10 mouse cellular contexts compared by ENCODE assay signal in the genomic region with DNA sequence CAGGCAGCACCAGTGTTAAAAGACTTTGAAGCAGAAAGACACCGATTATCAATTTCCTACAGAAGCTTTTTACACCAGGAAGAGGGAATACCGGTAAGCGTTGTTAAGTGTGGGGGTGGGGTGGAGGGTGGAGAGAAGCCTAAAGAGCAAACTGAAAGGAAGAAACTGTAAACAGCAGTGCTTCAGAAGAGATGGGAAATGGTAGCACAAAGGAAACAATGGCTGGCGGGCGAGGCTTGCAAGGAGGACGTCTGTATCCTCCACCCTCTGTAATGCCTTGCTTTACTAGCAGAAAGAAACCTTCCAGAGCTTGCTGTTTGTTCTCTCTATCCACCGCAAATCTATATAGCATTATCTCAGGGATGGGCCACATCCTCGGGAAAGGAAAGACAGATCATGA. TPM values are rescaled to one million over a fixed set of nuclear protein-coding genes. Genes with fewer than 3 reads are reported as not detected.
DNase-seq lines count a peak whose midpoint lies in the region; ATAC-seq and TF ChIP-seq lines count a peak whose summit lies in the region.
"Had no signal": no experiment of that assay in that cellular context is flagged by ENCODE, and none has a peak within 500 bp of the region (broad histone marks: within the 10 kb centered on the region; RNA-seq: fewer than 3 reads in every experiment).

No protein-coding gene starts in this region.

- H3K9ac ChIP-seq in heart, embryonic 11.5 days (ENCODE audit: low read depth, low read length), result peak overlapping the region; percentile 65
- H3K9ac ChIP-seq in ES-E14 (ENCODE audit: insufficient read depth, low read depth, low read length, poor library complexity, severe bottlenecking), result no peak overlapping the region
- peak overlapping the region; percentile 26 for H3K9ac ChIP-seq in forebrain, postnatal 0 days
- peak overlapping the region; percentile 16; the same call in 1 of the 2 replicates for H3K9ac ChIP-seq in liver, postnatal 0 days (replicated peaks)

- ATAC-seq in heart, embryonic 11.5 days (replicated peaks; ENCODE audit: insufficient number of reproducible peaks, low FRiP score, low TSS enrichment), result no peak
- peak; percentile 60 for ATAC-seq in forebrain, postnatal 0 days
- ATAC-seq in liver, postnatal 0 days, result no peak
- ATAC-seq in megakaryocyte progenitor cell, adult 5-6 weeks (replicated peaks; ENCODE audit: poor library complexity), result no peak

- no peak for TF ChIP-seq CTCF in forebrain, postnatal 0 days (IDR thresholded peaks at IDR 0.05; ENCODE audit: low read depth)
- no peak for TF ChIP-seq CTCF in liver, postnatal 0 days (IDR thresholded peaks at IDR 0.05; ENCODE audit: low read depth)

- H3K4me3 ChIP-seq in heart, embryonic 11.5 days (ENCODE audit: low read depth, low read length), result peak overlapping the region; percentile 25
- peak overlapping the region in 1 of 2 experiments; percentile 50; a peak in 2 of 4 replicates for H3K4me3 ChIP-seq in ES-E14 (ENCODE audit: insufficient read depth in 1 of 2, low read depth in 1 of 2, low read length in 2 of 2, poor library complexity in 1 of 2, severe bottlenecking in 1 of 2)
- peak overlapping the region; percentile 17 for H3K4me3 ChIP-seq in forebrain, postnatal 0 days (ENCODE audit: low read depth, low read length)
- H3K4me3 ChIP-seq in liver, postnatal 0 days (ENCODE audit: low read depth, low read length), result peak overlapping the region; percentile 33

- H3K9me3 ChIP-seq in heart, embryonic 11.5 days (replicated peaks; ENCODE audit: control insufficient read depth, low read length), result no peaks in the 10 kb centered on the region
- no peaks in the 10 kb centered on the region for H3K9me3 ChIP-seq in ES-E14 (ENCODE audit: control insufficient read depth, insufficient read depth, low read depth, low read length)
- no peaks in the 10 kb centered on the region for H3K9me3 ChIP-seq in forebrain, postnatal 0 days (ENCODE audit: low read length)
- no peaks in the 10 kb centered on the region for H3K9me3 ChIP-seq in liver, postnatal 0 days (ENCODE audit: low read length)

- DNase-seq in heart, postnatal 4 days, result no peak
- DNase-seq in ES-E14 (ENCODE audit: low read depth, low spot score), result peak; percentile 62
- DNase-seq in forebrain, postnatal 0 days, result peak; percentile 47
- no peak for DNase-seq in liver, postnatal 0 days
- DNase-seq in left cerebral cortex, postnatal 14 days (ENCODE audit: low spot score in 2 of 2), result no peak
- DNase-seq in cerebellum, adult 9-11 months, result no peak

- H3K27me3 ChIP-seq in heart, embryonic 11.5 days (ENCODE audit: control insufficient read depth, insufficient read depth, low read length), result no peaks in the 10 kb centered on the region
- H3K27me3 ChIP-seq in forebrain, postnatal 0 days (ENCODE audit: insufficient read depth, low read length), result no peaks in the 10 kb centered on the region
- no peaks in the 10 kb centered on the region for H3K27me3 ChIP-seq in liver, postnatal 0 days (ENCODE audit: insufficient read depth, low read length)

- in situ Hi-C loops in ES-E14 (cut with MboI; ENCODE audit: low sequenced_read_pairs in 2 of 2, unreplicated experiment in 2 of 2), result no loop called here

- no peaks in the 10 kb centered on the region for H3K36me3 ChIP-seq in heart, embryonic 11.5 days (ENCODE audit: control insufficient read depth, insufficient read depth, low read length)
- H3K36me3 ChIP-seq in ES-E14 (ENCODE audit: control insufficient read depth, insufficient read depth, low read length, poor library complexity, severe bottlenecking), result no peaks in the 10 kb centered on the region
- H3K36me3 ChIP-seq in forebrain, postnatal 0 days (ENCODE audit: insufficient read depth), result no peaks in the 10 kb centered on the region
- no peaks in the 10 kb centered on the region for H3K36me3 ChIP-seq in liver, postnatal 0 days (replicated peaks; ENCODE audit: insufficient read depth, low read length)

- no peak overlapping the region for H3K27ac ChIP-seq in heart, embryonic 11.5 days (ENCODE audit: low read depth, low read length)
- peak overlapping the region; percentile 36; the same call in 1 of the 2 replicates for H3K27ac ChIP-seq in ES-E14 (ENCODE audit: insufficient read depth, low read depth, low read length, poor library complexity, severe bottlenecking)
- peak overlapping the region; percentile 37; the same call in 1 of the 2 replicates for H3K27ac ChIP-seq in forebrain, postnatal 0 days (ENCODE audit: low read depth, low read length)
- 0 out of 2 replicates have a peak overlapping the region, but pooled peaks have one; percentile 4 for H3K27ac ChIP-seq in liver, postnatal 0 days (ENCODE audit: low read depth)
- H3K27ac ChIP-seq: macrophage had no signal

- intact Hi-C loops in left cerebral cortex, postnatal 14 days (cut with DNase I), result no loop called here

- TF ChIP-seq EP300 in liver, postnatal 0 days (IDR thresholded peaks at IDR 0.05; ENCODE audit: low read depth), result no peak

- H3K4me2 ChIP-seq in heart, embryonic 11.5 days, result peak overlapping the region; percentile 64
- peak overlapping the region; percentile 42 for H3K4me2 ChIP-seq in forebrain, postnatal 0 days (ENCODE audit: low read depth)
- H3K4me2 ChIP-seq in liver, postnatal 0 days (ENCODE audit: low read depth, low read length), result peak overlapping the region; percentile 65

- 6% methylated on average over 8 of the region's 8 CpGs for whole genome bisulfite sequencing in heart, embryonic 11.5 days (ENCODE audit: insufficient replicate concordance)
- 3% methylated on average over 8 of the region's 8 CpGs for WGBS in forebrain, postnatal 0 days
- 16% methylated on average over 8 of the region's 8 CpGs for WGBS in liver, postnatal 0 days (ENCODE audit: insufficient replicate concordance)

- no peaks in the 10 kb centered on the region for H3K4me1 ChIP-seq in heart, embryonic 11.5 days (ENCODE audit: control insufficient read depth, insufficient read depth, low read length)
- peaks cover 2 to 12% of the 10 kb centered on the region in 2 experiments; a peak in 3 of 4 replicates for H3K4me1 ChIP-seq in ES-E14 (ENCODE audit: control insufficient read depth in 2 of 2, insufficient read depth in 2 of 2, low read length in 2 of 2, poor library complexity in 1 of 2)
- no peaks in the 10 kb centered on the region for H3K4me1 ChIP-seq in forebrain, postnatal 0 days (ENCODE audit: insufficient read depth)
- no peaks in the 10 kb centered on the region for H3K4me1 ChIP-seq in liver, postnatal 0 days (ENCODE audit: insufficient read depth)

TF ChIP-seq in ES-E14, 5 proteins besides CTCF, POLR2A, EP300 and RAD21:
- TF ChIP-seq HCFC1 (IDR thresholded peaks at IDR 0.05; ENCODE audit: borderline replicate concordance, insufficient read depth, low read length), result no peak
TF ChIP-seq in ES-E14: peak in this region for 0.

RNA-seq across cellular contexts. Expression of a gene that starts 40.0 kb away (rescaled TPM):
- 6.1 and 7.3 TPM in 2 replicates for polyA plus RNA-seq in heart, embryonic 11.5 days (2014; fragmentation: Nextera tagmentation; extraction: Ambion mirVana)
- under 1 TPM; 0.74 TPM for total RNA-seq in heart, postnatal 4 days (2021)
- 26.9 and 30.1 TPM in 2 replicates for total RNA-seq in ES-E14 (2012; rRNA removed)
- 5.7 and 9.0 TPM in 2 replicates for total RNA-seq in forebrain, postnatal 0 days (2014; rRNA removed)
- polyA plus RNA-seq in forebrain, postnatal 0 days (2015; fragmentation: Nextera tagmentation; extraction: Ambion mirVana), result 1.2 and 2.2 TPM in 2 replicates
- 1.2 TPM in 2 replicates for polyA plus RNA-seq in liver, postnatal 0 days (2015; fragmentation: Nextera tagmentation; extraction: Ambion mirVana)
- 1 to 10 TPM; 3.1 to 3.3 TPM for total RNA-seq in left cerebral cortex, postnatal 14 days (2021)
- 0.10 TPM in 1 of 2 replicates, not detected in the other for total RNA-seq in megakaryocyte progenitor cell, adult 5-6 weeks (2015)
- not detected in 2 replicates for total RNA-seq in megakaryocyte progenitor cell, adult 5-6 weeks (2017)
- polyA plus RNA-seq: gonadal fat pad, adult 2 months; macrophage had no signal

Comparison
In these comparisons a context has a peak if more than half of its experiments do, and no peak if none do; other contexts are left out.
1. DNase-seq: peak in ES-E14 (single experiment) and forebrain, postnatal 0 days (single experiment); none in heart, postnatal 4 days (single experiment), liver, postnatal 0 days (single experiment), left cerebral cortex, postnatal 14 days (0 of 2) and cerebellum, adult 9-11 months (single experiment).
2. Peak in every context shown above with its lines, with median percentiles within 50 percentile points of each other: H3K4me2 ChIP-seq.